Mouse (Mus musculus) embryonic fibroblast, embryonic 13.5 days (primary cell): ENCODE data around the gene Layn.

Experiments used
- CTCF ChIP-seq: IDR thresholded peaks from 2 replicates; pipeline ENCODE4 v1.5.1; 2011; ENCODE audit warnings: mild to moderate bottlenecking, control low read depth, low read length, moderate library complexity, borderline replicate concordance; ENCODE audit not compliant: insufficient read depth
- POLR2A ChIP-seq: IDR thresholded peaks from 2 replicates; pipeline ENCODE4 v1.6.1; 2011; ENCODE audit warnings: low read depth, mild to moderate bottlenecking, control low read depth, low read length, moderate library complexity

- TF ChIP-seq CTCF, result no peak
- TF ChIP-seq POLR2A, result no peak
These were observed 37.9 kb upstream of the Layn start for GRCm38 (mm10) chr9:51114767-51115166.
